Mouse (Mus musculus) embryo, embryonic 10 days (tissue): ENCODE data around the gene Epb41l1.
A peak's percentile ranks its signal among the peaks of the same experiment; 100 is the strongest.

Experiments
- DNase-seq: peaks from one replicate; pipeline ENCODE4 v3.0.0-alpha.2; 2015; ENCODE audit warnings: low spot score

The Epb41l1 gene

DNA sequence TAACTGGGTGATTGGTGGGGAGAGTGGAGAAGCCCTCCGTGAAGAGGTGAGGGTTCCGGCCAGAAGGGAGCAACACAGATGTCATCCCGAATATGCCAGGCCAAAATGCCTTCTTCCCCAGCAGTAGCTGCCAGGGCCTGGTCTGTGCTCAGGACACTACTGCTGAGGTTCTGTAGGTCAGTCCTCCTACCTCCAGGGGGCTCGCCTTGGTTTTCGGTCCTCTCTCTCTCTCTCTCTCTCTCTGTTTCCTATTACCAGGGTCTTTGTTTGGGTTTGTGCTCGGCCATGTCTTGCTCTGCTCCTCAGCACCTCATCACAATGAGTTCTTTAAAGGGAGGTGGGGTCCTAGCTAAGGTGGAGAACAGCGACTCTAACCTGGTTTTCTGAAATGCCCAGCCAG lies 120.3 kb downstream of the Epb41l1 start:
- DNase-seq = no peak

DNA sequence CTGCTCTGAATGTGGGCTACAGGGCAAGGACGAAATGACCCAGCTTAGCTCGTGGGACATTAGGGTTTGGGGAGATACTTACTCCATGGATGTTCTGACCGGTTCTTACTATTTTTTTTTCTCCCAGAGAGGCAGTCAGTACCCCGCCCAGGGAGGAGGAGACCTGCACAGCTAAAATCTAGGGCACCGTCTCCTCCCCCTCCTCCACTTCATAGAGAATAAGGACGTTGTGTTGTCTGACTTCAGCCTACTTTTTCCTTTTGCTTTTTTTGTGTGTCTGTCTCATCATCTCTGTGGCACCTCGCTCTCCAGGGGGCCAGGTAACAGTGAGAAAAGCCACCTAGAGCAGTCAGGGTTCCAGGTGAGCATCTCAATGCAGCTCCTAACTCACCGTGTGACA lies 121.7 kb downstream of the Epb41l1 start:
- no peak for DNase-seq

DNA sequence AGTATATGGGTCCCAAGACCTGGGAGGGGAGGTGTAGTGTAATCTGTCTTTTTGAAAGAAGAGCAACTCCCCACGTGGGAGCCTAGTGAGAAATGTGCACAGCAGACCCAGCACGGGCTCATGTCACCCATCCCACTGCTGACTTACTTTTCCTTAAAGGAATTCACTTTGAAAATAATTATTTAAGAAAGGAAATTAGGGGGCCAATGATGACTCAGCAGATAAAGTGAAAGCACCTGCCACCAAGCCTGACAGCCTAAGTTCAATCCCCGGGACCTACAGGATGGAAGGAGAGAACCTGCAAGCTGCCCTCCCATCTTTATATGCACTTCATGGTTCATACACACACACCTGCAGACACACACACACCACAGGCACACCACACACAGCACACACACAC lies 123.1 kb downstream of the Epb41l1 start:
- no peak for DNase-seq

DNA sequence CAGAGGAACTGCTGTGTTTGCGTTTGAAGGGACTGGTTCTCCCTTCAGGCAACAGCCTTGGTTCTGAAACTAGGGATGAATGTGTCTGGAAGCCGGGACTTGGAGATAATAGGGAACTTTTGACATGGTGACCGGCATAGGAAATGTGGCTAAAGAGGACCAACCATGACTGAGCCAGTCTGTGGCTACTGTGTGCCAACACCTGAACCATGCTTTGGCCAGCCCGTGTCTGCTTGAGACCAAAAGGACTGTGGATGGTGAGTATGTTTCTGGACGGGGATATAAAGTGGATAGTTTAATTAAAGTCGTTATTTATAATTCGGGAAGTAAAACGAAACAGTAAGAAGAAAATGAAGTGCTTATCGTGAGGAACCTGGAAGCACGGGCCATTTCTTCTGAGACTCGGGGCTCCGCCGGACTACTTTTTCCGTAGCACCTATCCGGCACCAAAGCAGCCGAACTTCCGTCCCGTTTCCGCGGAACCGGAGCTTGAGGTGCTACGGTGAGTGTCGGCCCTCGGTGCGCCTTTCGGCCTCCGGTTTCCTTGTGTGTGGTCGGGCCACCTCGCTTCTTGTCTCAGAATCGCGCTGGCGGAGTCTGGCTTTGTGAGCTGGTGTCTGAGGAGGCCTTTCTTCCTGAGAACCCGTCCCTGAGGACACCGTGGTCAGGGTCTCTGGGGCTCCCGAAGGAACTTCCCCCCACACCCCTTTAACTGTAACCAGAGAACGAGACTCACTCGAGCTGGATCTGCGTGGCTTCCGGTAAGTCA lies 126.6 kb downstream of the Epb41l1 start, which contains the start of gene Aar2:
Gene Aar2 (plus strand): TSS at position 462 of the 769 bp plus-strand sequence.
- peak; percentile 75 for DNase-seq

DNA sequence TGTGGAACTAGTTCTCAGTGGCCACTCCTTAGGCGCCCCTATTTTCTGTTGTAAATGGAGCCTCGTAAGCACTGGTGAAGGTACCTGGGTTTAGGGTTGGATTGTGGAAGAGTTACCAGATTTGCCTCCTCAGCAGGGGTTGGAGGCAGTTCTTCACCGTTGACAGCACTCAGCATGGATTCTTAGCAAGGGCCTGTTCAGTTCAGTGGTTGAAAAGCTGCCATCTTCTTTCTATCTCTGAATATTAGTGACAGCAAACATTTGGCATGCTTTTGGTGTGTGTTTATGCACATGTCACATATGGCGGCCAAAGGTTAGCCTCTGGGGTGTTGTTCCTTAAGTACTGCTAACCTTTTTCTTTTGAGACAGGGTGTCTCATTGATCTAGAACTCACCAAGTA lies 131.7 kb downstream of the Epb41l1 start:
- DNase-seq = no peak

DNA sequence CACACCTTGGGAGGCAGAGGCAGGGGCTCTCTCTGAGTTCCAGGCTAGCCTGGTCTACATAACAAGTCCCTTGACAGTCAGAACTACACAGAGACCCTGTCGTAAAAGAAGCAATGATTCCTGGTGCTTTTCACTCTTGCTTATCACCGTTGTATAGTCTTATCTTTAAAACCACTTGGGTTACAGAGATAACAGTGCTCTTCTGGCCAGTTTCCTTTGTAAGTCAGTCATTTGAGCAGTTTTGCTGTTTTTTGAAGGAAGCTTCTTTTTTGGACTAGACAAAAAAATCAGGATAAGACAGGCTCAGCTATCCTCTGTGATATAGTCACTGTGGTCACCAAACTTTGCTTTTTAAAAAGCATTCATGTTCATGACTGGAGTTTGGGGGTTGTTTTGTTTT lies 141.1 kb downstream of the Epb41l1 start:
- no peak for DNase-seq

DNA sequence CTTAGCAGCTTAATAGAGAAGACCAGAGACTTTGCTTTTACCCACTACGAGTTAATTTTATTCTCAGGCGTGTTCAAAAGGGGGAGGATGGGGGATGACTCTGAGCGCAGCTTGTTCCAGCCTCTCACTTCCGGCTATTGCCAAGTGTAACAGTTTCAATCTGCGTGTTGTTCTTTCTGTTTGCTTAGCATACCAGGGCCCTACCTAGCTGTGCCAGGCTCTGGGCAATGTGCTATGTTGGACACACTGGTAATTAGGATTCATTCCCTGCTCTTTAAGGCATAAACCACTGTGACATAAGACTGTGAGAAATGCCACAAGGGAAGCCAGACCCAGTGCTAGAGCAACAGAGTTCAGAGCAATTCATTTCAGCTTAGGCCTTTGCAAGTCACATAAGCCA lies 142.8 kb downstream of the Epb41l1 start:
- no peak for DNase-seq

DNA sequence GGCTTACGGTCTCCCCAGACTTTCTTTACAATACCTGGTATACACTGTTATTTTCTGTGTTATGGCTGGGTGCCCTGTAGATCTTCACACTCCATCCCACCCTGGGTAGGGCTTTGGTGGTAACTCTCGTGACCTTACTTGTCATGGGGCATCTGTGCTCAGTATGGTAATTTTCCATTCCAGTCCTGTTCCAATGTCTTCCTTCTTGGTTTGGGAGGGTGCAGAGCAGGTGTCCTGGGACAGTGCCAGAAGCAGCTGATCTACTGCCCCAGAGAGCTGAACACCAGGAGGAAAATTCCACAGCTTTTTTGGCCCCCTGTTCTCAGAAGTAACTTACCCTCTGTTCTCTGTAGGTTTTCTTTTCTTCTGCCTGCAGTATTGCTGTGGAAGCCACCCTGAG lies 145.8 kb downstream of the Epb41l1 start:
- no peak for DNase-seq

DNA sequence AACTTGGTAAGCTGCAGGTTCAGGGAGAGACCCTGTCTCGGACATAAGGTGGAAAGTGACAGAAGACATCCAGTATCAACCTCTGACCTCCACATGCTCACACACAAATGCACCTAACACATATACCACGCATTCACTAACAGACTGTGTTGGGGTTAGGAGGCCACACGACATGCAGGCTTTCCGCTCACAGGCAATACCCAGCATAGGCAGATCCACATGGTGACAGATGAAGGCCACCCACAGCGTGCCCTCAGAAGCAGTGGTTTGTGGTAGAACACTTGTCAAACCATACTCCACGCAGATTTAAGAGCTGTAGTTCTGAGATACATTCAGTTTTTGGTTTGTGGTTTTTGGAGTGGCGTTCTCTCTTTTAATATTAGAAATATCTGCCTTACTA lies 147.9 kb downstream of the Epb41l1 start:
- no peak for DNase-seq

DNA sequence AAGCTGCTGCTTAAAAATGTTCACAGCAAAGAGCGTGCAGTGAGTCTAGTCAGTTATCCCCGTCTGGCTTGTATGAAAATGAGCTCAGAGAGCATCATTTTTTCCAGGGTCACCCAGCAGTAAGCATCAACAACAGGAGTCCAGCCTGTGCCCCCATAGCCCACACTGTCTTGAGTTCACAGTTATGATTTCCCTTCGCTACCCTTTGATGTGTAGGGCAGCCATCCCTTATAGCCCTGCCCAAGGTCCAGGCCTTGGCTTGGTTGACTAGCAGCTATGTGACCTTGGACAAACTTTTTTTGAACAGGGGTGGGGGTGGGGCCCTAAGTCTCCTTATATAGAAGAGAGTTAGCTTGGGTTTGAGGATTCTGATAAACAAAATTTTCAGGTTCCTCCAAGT lies 148.6 kb downstream of the Epb41l1 start:
- DNase-seq = no peak

DNA sequence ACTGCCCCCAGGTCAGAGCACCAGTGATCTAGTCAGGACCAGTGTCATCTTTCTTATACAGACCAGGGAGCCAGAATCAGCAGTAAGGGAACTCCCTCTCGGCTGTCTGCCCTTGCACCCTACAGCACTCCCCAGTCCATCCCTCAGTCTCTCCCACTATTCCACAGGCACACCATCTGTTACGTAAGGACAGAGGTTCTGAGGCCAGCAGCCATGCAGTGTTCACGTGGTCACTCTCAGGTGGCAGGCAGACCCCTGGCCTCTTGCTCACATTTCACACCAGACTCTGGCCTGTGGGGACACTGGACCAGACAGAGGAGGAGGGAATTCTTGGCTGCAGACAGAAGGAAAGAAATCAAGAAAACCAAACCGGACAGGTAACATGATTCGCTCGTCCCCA lies 150.8 kb downstream of the Epb41l1 start:
- DNase-seq = no peak

DNA sequence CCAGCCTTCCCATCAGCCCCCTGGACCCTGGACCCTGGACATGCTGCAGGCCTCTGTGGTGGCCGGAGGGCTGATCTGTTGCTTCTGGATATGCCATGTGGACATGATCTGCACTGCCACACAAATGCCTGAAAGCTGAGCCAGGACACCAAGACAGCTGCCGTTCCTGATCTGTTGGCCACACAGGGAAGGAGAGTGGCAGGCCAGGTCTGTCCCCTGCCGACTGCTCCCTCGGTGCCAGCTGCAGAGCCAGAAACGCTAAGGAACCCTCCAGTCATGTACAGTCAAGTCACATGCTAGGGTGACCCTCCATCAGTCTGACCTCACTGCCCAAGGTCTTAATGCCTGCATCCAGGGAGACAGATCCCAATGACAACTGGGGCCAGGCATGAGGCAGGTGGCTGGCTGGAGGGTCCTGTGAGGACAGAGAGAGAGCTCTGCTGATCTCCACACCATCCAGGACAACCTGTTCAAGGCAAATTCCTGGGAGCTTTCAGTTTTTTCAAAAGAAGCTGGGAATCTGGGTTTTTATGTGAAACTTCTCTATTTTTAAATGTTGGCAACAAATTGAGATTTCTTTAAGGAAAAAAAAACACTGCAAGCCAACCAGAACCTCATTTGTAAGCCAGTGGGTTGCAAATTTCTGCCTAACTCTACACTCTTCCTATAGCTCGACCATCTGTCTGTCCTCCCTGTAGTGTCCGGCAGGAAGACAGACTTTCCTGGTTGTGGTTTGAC lies 156.3 kb downstream of the Epb41l1 start:
- DNase-seq = no peak

DNA sequence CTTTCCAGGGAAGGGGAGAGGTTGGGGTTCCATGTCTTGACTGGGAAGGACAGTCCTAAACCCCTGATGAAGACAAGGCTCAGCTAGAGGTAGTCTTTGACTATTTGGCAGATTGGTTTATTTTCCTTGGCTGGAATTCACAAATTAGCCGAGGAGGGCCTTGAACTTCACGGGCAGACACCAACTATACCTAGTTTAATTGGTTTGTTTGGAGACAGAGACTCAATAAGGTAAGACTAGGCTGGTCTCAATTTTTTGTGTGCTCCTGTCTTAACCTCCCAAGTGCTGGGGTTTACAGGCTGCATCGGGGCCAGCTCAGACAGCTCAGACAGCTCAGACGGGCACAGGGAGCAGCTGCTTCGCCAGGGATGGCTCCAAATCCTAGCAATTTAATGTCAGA lies 159.8 kb downstream of the Epb41l1 start:
- no peak for DNase-seq

DNA sequence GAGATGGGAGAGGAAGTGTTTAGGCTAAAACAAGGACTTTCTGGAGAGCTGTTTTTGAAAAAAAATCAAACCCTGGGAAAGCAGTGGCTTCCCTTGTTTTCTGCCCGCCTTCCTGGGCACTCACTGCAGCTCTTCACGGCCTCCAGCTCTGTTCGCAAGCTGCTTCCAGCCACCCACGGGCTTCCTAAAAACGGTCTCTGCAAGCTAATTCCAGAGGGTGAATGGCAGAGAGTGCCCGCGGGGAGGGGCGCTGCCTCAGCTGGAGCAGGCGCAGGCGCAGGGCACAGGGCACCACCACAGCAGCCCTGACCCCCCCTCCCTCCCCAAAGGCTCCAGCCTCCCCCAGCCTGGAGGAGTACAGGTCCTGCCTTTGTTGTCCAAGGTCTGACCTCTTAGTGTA lies 160.5 kb downstream of the Epb41l1 start:
- DNase-seq = no peak

DNA sequence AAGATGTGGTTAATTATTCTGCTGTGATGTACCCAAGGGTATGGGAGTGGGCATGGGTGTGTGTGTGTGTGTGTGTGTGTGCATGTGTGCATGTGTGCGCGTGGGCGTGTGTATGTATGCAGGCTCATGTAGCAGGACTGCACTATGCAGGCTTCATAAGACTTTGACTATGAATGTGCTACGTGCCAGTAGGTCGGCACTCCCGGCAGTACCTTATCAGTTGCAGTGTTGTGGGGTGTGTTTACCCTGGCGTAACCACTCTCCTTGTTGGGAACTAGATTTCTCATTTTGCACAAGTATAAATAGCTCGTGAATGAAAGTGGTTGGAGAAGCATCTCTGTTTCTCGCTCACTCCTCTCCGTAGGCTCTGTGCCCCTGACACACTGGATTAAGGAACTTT lies 162.2 kb downstream of the Epb41l1 start:
- no peak for DNase-seq

DNA sequence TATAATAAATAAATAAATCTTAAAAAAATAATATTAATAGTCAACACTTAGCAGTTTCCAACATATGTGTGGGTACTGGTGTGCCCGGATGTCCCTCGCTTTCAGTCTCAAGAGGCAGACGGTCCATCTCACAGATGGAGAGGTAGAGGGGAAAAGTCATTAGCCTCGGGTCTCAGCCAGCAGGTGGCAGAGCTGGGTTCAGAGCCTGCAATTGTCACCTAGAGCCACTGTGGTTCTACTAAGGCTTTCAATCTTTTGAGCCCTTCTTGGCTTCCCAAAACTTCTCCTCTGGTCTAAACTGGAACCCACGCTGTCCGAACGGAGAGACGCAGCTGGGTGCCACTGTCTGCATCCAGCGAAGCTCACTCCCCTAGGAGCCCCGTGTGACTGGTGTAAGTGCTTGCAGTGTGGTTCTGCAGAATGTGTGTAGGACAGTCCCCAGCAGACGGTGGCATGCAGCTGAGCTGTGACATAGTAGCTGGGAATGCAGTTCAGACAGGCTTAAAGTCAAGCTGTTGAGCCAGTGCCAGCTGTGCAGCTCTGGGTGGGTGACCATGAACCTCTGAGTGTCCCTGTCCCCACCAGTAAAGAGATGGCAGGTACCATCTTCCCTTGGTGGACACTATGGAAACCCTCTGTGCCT lies 163.6 kb downstream of the Epb41l1 start:
- DNase-seq = peak; percentile 13

DNA sequence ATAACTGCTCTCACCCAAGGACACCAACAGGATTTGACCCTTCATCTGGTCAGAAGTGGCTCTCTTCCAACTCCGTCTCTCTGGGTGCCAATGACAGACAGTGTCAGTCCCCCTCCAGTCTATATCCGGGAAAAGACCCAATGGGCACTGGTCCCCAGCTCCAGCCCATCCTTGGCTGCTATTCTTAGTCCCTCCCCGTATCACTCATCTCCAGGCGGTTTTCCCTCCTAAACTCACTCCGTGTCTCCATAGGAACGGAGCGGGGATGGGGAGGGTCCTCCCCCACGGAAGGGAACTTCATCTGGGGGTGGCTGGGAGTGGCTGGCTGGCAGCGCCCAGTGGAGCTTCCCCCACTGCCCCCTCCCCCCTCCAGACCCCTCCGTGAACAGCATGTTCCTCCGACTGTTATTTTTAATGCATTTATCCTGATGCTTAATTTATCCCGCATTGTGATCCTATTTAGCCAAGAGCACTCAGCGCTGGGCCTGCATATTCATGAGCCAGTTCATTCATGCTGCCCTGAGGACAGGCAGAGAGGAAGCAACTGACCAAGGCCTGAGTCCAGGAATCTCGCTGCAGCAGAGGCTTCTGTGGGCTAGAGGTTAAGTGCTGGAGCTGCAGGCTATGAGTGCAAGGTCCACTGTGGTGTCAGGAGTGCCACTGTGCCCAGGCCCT lies 164.2 kb downstream of the Epb41l1 start:
- peak; percentile 21 for DNase-seq

DNA sequence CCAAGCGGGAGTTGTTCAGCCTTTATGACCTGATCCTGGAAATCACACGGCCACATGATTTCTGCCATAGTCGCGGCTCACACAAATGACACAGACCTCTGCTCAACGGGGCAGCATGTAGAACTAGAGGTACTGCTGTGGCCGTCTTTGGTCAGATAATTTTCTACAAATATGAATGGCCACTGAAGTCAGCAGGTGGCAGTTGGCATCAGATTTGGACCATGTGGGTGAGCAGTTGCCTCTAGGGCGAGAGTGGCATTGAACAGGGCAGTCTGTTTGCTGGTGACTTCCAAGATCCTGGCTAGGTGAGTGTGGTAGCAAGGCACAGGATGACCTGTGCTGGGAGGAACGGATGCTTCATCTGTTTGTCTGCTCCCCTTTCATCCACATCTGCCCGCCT lies 168.8 kb downstream of the Epb41l1 start:
- DNase-seq = no peak
